Mouse (Mus musculus) gonadal fat pad, adult 2 months (tissue): ENCODE measurements around the gene Crim1. TPM values are rescaled to one million over a fixed set of nuclear protein-coding genes. Genes with fewer than 3 reads are reported as not detected.
"Not testable (repeated sequence)": the region's sequence is repeated elsewhere in the genome, so short reads cannot be mapped to it uniquely, and the experiment has no call there.

Experiments used
- DNase-seq: peaks from one replicate; pipeline ENCODE4 v3.0.0-alpha.2; 2012; ENCODE audit warnings: low read depth
- polyA plus RNA-seq: library from polyadenylated mRNA; depleted of rRNA; stranded (reverse); fragments of >200 nt; gene quantifications from 2 replicates; pipeline ENCODE4 v1.2.3, GENCODE M21; 2012

Gene Crim1
- polyA plus RNA-seq, 1 experiment = 44.6 TPM

- no peak for DNase-seq
Observed at GRCm38 (mm10) chr17:78250149-78250938, 50.3 kb downstream of the Crim1 start.

- not testable (repeated sequence) for DNase-seq
Observed at GRCm38 (mm10) chr17:78253587-78253986, 53.5 kb downstream of the Crim1 start.

- DNase-seq = no peak
Observed at GRCm38 (mm10) chr17:78254256-78254655, 54.2 kb downstream of the Crim1 start.

GRCm38 (mm10) chr17:78255711-78256110 lies 55.7 kb downstream of the Crim1 start:
- DNase-seq = no peak

GRCm38 (mm10) chr17:78256534-78256933 lies 56.5 kb downstream of the Crim1 start:
- DNase-seq = no peak

- no peak for DNase-seq
Observed at GRCm38 (mm10) chr17:78261684-78262083, 61.6 kb downstream of the Crim1 start.

GRCm38 (mm10) chr17:78264116-78264515 lies 64.1 kb downstream of the Crim1 start:
- no peak for DNase-seq

GRCm38 (mm10) chr17:78265135-78265534 lies 65.1 kb downstream of the Crim1 start:
- DNase-seq = no peak

- no peak for DNase-seq
Observed at GRCm38 (mm10) chr17:78266271-78266670, 66.2 kb downstream of the Crim1 start.

- no peak for DNase-seq
Observed at GRCm38 (mm10) chr17:78268591-78268990, 68.5 kb downstream of the Crim1 start.

GRCm38 (mm10) chr17:78269311-78269710 lies 69.3 kb downstream of the Crim1 start:
- no peak for DNase-seq

- no peak for DNase-seq
Observed at GRCm38 (mm10) chr17:78270019-78270418, 70.0 kb downstream of the Crim1 start.

- no peak for DNase-seq
Observed at GRCm38 (mm10) chr17:78271731-78272130, 71.7 kb downstream of the Crim1 start.

- DNase-seq = no peak
Observed at GRCm38 (mm10) chr17:78272142-78272541, 72.1 kb downstream of the Crim1 start.

GRCm38 (mm10) chr17:78272713-78273483 lies 72.8 kb downstream of the Crim1 start:
- DNase-seq = no peak

GRCm38 (mm10) chr17:78273875-78274274 lies 73.8 kb downstream of the Crim1 start:
- no peak for DNase-seq

- no peak for DNase-seq
Observed at GRCm38 (mm10) chr17:78274609-78275506, 74.8 kb downstream of the Crim1 start.

- DNase-seq = no peak
Observed at GRCm38 (mm10) chr17:78275507-78275813, 75.4 kb downstream of the Crim1 start.

- no peak for DNase-seq
Observed at GRCm38 (mm10) chr17:78279191-78279590, 79.1 kb downstream of the Crim1 start.

GRCm38 (mm10) chr17:78280991-78281712 lies 81.1 kb downstream of the Crim1 start:
- no peak for DNase-seq

GRCm38 (mm10) chr17:78283271-78283992 lies 83.4 kb downstream of the Crim1 start:
- DNase-seq = peak; percentile 46
